Mouse (Mus musculus) cerebellum, adult 18-20 months (tissue): ENCODE measurements around the gene Mmp24.
A peak's percentile ranks its signal among the peaks of the same experiment; 100 is the strongest.
"Not testable (repeated sequence)": the region's sequence is repeated elsewhere in the genome, so short reads cannot be mapped to it uniquely, and the experiment has no call there.

Experiments used
- DNase-seq, 2 experiments: peaks; one replicate each; pipeline ENCODE4 v3.0.0; 2021

Mmp24 gene

DNA sequence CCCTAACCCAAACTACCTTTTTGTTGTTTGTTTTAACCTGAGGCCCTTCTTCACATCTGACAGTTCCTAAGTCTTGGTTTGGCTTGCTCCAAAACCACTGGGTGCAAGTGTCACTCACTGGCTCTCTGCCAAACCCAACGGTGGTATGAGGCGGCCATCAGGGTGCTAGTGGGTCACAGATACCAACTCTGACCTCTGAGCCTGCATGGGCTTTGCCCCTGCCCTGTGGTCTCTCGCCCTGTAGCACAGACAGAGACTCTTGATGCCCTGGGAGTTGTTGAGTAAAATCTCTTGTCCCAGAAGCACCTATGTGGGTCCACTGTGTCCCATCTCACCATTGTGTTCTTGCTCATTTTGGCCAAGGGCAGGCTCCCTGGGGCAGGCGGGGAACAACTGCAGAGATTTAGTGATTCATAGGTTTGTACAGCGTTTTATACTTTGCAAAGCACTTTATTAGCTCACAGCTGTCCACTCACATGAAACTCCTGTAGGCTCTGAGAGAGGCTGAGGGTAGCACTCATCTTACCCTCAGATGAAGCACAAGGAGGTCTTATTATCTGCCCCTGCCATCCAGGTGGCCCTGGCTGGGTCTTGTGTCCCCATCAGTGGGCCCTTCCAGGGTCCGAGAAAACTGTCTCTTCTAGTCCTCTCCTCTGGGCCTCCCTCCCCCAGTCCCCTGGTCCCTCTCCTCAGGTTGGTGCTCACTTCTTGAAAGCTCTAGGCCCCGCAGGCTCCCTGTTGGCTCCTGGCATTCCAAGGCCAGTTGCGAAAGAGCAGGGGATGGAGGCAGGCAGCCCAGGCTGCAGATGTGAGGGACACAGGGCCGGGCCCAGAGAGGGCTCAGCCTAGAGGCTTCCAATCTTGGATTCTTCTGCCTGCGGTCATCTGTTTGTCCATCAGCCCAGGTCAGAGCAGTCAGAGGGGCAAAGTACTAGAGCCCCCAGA lies 42.4 kb downstream of the Mmp24 start:
- peak; percentile 44 to 58 for DNase-seq

DNA sequence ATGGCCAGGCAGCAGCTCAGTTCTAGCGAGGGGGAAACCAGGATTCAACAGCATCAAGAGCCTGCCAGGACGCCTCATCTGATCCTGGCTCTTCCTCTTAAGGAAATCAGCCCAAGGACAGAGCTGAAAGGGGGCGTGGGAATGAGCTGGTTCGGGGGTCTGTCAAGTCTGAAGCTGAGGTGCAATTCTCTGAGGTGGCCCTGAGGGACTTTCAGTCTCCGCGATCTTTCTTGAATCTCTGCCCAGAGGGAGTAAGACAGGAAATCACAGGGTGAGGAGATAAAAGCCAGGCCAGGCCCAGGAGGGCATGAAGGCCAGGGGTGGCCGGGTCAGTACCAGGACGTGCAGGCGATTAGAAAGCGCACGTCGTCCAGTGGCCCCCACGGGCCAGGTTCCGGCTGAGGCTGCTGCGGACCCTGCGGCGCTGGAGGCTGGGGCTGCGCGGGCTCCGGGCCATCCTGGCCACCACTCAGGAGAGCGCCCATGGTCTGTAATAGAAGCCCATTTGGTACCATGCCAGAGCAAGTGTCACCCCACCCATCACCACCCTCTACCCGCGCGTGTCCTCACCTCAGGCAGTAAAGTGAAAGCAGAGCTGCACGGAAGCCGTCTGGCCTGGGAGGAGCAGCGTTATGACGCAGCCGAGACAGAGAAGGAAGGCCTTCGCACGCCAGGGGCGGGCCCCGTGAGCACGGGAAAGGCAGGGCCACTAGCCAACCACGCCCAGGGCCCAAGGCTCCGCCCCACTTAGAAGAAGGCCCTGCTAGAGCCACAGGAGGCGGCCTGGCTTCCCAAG lies 43.7 kb downstream of the Mmp24 start:
- peak; percentile 93 to 95 for DNase-seq

DNA sequence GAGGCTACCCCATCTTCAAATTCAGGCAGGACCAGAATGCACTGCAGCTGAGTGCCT lies 44.1 kb downstream of the Mmp24 start, which contains the start of gene BC029722:
Gene BC029722 (minus strand): TSS at position 35 of the 57 bp plus-strand sequence.
- DNase-seq, result no peak

DNA sequence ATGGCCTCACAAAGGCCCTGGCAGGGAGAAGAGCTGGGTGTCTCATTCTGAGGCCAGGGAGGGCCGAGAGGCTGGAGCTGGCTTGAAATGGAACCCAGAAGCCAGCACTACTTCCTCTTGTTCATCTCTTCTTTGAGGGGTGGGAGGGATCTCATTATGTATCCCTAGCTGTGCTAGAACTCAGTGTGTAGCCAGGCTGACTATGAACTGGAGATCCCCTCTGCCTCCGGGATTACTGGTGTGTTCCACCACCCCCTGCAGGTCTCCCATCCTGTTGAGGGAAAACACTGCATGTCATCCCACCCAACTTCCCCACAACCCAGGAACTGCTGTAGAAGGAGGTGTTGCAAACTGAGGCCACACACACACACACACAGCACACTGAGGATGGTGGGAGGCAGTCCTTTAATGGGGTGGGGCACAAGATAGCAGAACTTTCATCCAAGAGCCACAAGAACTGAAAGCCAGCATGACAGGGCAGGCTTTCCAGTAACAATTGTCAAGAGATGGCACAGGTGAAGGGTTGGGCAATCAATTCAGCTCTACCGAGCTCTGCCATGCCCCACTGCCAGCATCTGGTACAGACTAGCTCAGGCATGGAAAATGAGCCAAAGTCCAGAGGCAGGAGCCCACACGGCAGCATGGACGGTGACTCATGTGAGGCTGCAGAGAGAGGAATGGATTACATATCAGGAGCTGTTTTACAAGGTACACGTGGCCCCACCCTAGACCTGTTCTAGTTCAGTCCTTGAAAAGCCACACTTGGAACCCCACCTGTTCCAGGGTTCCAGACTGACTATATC lies 44.5 kb downstream of the Mmp24 start:
- DNase-seq, result peak in 1 of 2 experiments; percentile 51

DNA sequence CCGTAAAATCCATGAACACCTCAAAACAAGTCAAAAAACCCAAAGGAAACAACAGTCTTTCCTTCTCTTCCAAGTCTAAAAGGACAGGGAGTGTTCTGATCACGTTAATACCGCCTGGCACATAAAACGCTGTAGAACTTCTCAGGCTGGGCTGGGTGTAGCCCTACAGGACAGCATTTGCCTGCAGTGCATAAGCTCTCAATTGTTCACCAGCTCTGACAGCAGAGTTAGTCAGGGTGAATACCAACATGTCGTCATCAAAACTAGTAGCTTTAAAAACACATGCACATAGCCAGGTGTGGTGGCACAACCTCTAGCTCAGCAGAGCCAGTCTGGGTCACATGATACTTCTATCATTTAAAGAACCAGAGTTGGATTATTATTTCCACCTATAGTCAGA lies 45.6 kb downstream of the Mmp24 start:
- no peak for DNase-seq

DNA sequence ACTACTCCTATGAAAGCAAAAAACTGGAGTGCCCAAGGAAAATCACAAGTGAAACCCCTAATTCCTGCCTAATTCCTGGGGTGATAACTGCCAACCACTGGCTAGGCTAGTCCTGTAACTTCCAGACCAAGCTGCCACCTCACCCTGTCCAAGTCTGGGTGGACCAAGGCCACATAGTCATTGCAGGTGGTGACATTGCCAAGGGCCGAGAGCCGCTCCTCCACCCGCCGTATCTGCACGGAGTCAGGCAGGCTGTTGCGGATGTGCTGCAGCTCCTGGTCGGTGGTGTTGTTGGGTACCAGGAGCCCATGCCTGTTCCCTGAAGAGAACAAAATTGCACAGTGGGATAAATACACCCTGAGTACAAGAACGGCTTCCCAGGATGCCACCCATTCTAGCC lies 48.6 kb downstream of the Mmp24 start:
- DNase-seq, result no peak

DNA sequence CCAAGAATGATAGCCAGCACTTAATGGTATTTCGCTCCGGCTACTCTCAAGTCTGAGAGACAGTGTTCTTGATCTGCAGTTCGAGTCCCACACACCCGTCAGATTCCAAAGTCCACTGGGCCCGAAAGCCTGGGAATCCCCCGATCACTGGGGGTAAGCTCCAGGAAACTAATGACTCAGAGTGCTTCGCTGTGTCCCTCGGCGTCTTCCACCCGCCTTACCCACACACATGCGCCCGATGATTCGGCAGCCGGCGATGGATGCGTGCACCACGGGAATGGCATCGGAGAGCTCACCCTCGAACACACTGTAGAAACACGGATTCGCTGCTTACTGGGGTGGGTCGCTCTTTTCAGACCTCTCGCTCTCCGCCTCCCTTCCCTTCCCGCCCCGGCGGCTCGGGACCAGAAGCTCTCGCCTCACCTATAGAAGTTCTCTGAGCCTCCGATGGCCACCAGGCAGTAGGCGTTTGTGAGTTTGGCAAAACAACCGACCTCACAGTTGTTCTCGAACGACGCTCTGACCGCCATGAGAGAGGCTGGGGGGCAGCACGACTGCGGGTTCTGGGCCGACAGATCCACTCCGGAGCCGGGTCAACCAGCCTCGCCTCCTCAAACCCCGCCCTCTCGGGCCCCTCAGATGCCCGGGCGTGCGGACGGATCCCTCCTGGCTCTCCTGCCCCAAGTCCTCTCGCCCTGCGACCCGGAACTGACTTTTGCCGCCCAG lies 50.9 kb downstream of the Mmp24 start:
- DNase-seq, result no peak

DNA sequence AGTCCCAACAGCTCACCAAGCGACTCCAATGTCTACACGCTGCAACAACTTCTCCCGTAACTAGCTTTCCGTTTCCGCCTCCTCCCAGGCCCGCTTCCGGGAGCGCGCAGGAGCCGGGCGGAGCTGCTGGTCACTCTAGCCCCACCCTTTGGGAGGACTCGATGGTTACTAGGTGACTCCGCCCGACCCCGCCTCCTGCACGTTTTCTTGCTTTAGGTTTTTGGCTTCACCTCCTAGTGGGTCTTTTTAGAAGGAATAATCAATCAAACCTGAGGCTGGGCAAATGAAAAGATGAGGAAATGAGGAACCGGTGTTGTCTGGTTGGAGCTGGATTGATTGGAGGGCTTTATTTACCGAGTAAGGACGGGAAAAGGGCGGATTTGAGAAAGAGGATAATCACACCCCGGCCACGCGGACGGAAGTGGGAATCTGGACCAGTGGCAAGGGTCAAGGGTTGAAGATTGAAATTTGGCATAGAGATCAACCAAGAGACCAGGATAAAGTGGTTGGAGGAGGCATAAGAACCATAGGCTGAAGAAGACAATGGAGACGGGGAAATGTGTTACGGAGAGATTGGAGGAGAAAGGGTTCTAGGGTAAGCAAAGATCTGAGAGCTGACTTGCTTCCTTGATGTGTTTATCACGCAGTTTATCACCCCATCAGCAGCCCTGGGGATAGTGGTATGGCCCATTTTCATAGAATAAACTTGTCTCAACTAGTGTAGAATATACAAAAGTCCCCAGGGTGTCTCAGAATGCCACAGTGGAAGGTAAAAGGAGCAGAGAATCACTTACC lies 51.7 kb downstream of the Mmp24 start, which contains the start of gene Eif6:
Gene Eif6 (minus strand): TSS at position 296 of the 795 bp plus-strand sequence.
- peak; percentile 83 to 92 for DNase-seq

DNA sequence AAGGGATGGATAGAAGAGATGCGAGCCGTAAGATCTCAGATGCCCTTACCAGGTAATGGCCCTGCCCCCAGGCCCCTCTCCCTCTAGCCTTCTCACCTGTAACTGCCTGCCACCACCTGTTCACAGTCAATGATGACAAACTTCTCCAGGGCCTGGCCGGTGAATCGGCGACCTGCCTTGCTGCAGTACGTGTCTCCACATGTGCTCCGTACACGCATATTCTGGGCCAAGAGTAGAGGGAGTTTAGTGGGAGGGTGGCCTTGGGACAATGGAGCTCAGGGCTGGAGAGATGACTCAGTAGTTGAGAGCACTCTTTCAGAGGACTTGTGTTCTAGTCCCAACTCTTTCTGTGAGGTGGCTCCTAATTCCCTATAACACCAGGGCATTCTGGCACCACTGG lies 55.7 kb downstream of the Mmp24 start:
- DNase-seq, result no peak

DNA sequence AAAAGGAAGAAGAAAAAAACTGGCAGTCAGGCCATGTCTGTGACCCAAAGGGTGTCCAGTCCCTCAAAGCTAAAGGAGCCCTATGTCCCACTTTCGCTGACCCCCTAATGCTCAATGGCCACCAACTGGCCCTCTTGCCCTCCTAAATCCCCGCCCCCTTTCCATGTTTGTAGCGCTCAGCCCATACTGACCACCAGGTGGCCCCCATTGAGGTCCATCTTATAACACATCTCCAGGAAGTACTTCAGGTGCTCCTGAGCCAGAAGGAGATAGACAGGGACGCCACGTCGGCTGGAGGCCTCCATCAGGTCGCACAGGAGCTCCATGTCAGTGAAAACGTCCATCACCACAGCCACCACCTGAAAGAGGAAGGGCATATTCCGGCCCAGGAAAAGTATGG lies 56.2 kb downstream of the Mmp24 start:
- no peak for DNase-seq

DNA sequence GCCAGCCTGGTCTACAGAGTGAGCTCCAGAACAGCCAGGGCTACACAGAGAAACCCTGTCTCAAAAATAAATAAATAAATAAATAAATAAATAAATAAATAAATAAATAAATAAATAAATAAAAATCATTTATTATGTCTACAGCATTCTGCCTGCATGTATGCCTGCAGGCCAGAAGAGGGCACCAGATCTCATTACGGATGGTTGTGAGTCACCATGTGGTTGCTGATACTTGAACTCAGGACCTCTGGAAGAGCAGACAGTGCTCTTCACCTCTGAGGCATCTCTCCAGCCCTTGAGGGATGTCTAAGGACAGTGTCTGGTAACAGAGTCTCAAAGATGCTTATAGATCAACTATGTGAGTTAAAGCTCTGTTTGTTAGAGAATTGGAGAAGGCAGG lies 56.9 kb downstream of the Mmp24 start:
- DNase-seq, result not testable (repeated sequence)

DNA sequence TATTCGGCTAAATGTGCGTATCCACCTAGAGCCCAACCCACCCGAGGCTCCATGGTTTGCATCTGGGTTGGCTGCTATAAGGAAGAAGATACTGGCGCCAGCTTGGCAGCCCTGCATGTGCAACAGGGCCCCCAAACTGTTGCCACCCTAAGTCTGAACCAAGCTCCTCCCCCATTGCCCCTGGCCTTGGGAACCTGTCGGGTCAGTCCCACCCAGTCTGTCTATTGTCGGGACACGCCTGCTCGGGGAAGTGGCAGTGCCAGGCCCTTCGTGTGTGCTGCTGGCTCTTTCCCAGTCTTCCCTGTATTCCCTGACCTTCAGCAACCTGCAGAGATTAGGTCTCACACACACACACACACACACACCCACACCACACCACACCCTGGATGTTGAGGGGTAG lies 59.6 kb downstream of the Mmp24 start, which contains the start of gene Fam83c:
Gene Fam83c (minus strand): TSS at position 123 of the 400 bp plus-strand sequence.
- no peak for DNase-seq

DNA sequence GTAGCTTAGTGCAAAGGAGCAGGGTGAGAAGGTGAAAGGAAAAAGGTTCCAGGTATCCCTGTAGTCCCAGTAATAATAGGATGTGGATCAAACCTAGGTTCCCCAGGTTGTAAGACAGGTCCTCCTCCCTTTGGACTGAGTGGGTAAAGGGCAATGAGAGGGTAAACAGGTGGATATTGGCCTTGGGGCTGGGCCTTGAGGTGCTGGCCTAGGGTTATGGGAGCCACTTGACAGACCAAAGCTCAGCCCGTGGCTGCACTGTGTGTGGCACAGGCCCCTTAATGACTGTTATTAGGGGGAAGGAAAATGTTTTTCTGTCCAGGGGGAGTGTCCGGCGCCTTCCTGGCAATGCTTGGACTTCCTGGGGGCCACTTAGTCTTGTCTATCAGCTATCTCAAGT lies 62.8 kb downstream of the Mmp24 start:
- DNase-seq, result no peak

DNA sequence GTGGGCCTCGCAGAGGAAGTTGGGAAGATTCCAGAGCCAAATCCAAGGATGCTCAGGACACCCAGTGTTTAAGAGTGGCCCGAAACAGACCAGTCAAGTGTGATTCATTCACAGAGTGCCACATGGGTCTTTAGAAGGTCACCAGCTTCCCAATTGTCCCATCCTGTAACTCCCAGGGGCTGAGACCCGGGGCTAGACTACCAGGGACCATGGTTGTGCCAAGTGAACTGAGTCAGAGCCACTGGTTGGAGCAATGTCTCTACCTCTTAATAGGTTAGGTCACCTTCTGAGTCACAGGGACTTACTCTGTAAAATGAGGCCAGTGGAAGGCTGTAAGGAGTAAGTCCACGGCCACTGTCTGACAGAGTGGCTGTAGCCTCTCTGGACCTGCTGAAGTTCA lies 63.8 kb downstream of the Mmp24 start:
- DNase-seq, result no peak

DNA sequence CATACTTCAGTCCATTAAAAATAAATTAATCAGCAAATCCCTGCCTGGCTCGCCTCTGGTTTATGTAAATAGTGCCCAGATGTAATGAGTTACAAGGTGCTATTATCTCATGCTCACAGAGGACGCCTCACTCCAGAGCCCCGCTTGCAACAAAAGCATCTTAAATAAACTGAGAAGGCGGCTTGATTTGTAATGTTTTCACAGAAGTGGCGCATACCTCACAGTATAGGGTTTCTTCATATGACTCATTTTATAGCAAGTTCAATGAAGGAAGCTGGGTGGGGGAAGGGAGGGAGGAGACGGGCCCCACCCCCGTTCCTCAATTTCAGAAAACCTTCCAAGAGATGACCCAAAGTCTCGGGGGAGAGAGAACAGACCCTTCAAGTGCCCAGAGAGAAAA lies 71.8 kb downstream of the Mmp24 start:
- no peak for DNase-seq

DNA sequence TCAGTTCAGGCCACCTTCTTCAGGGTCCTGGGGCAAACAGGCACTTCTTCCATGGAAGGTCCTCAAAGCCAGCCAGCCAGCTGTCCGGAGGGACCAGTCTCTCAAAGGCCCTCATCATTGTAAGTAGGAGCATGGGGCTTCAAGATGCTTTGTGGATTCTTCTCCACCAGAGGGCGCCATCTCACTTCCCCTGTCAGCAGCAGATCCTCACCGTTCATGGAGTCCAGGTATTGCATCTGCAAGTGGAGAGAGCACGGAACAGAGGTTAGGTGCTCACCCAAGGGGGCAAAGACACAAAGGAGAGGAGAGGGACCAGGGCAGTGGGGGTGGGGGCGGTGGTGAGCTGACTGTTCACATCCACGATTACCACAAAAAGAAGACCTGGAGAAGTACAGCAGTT lies 73.1 kb downstream of the Mmp24 start:
- DNase-seq, result peak; percentile 81 to 86

DNA sequence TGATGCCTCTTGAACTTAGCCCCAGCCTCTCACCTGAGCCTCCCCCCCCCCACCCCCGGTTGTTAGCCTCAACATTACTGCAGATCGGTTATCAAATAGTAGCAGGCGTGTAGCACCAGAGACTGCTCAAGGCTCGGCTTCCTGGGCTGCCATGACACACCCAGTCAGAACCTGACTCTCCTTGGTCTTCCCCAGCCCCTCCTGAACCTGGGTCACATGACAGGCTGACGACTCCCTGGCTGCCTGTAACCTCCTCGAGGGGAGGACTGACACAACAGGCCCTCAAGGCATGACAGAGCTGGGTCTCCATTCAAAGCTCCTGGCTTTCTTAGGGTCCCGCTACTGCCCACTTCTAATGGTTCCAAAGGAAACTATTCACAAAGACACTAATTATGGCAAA lies 74.3 kb downstream of the Mmp24 start:
- DNase-seq, result no peak

DNA sequence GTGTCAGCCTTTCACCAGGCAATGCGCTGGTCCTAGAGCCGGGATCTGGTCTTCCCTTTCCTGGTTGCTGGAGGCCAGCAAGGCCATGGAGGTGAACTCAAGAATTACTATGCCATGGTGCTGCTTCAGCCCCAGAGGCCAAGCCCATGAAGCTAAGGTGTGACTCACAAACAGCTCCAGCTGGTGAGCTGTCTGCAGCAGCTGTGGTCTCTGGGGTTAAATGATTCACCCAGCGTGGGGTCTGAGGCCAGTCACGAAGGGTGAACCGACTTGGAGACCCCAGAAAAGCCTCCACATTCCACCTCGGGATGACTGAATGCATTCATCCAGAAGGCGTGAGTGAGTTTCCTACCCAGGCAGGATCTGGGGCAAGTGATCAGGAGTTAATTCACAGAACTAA lies 75.0 kb downstream of the Mmp24 start:
- no peak for DNase-seq

DNA sequence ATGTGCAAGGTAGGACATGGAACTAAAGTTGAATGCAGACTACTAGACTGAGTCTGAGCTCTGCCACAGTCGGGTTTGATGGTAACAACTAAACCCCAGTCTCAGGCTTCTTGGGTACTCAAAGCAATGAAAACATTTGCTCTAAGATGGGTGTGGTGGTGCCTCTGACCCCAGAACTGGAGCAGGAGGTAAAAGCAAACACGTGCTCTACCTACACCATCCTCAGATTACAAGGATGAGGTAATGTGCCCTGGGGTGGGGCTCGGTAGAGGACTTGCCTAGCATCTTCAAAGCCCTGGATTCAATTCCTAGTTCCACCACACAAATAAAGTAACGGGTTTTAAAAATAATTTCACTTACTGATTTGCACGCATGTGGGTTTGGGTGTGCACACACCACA lies 77.4 kb downstream of the Mmp24 start:
- no peak for DNase-seq

DNA sequence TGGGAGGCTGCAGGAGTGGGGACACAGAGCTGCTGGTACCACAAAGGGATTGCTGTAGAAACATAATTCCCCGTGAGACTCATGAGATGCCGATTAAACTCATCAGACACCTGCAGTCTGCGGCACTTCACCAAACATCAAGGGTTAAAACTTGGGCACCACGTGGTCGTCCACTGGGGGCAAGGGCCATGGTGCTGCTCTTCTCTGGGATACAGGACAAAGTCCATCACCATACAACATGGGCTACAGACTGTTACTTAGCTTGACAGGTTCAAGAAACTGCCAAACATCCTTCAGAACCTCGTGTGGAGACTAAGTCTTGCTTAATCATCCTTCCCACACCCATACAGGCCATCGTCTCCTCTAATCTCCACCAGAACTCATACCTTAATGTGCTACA lies 85.0 kb downstream of the Mmp24 start:
- no peak for DNase-seq

DNA sequence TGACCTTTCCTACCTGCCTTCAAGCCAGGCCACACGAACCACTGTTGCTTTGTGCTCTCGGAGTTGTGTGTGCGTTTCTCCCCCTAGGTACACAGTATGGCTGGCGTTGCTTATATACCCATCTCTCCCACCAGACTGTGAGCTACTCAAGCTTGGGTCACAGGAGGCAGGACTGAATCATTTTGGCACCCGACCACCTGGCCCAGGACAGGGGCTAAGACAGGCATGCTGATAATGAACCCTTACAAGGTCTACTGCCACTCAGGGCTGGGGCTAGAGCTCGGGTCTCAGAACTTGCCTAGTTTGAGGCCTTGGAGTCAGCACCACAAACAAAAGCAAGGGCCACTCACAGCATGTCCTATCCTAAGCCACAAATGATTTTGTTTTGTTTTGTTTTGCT lies 86.4 kb downstream of the Mmp24 start:
- no peak for DNase-seq
